Mouse (Mus musculus) B cell, adult 2 months (primary cell): ENCODE results near the gene Dhcr24.

Experiments used
- DNase-seq, 2 experiments: peaks; one replicate each; pipeline ENCODE4 v3.0.0; 2022

The Dhcr24 gene

DNA sequence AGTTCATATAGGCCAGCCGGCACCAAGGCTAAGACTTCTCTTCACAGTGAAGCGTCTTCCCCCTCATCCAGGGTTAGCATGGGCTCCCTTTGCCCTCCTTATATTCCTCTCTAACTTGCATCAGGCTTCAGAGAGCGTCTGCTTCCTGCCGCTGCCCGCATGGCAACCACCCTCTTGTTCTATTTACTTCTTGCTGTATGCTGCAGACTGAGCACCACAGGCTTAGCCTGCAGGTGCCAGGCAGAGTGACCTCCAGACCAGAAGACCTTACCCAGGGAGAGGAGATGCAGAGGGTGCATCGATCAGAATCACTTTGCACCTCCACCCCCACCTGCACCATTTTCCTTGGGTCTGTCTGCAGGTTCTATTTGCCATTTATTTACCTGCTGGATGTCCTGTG is 1.2 kb downstream of the Dhcr24 start:
- DNase-seq, result peak in 1 of 2 experiments; percentile 2

- no peak for DNase-seq
Observed at GRCm38 (mm10) chr4:106562837-106563790, 2.3 kb downstream of the Dhcr24 start.

GRCm38 (mm10) chr4:106564161-106564560 is 3.3 kb downstream of the Dhcr24 start:
- no peak for DNase-seq

GRCm38 (mm10) chr4:106569680-106570079 is 8.8 kb downstream of the Dhcr24 start:
- no peak for DNase-seq

GRCm38 (mm10) chr4:106571081-106571724 is 10.4 kb downstream of the Dhcr24 start:
- DNase-seq, result no peak

DNA sequence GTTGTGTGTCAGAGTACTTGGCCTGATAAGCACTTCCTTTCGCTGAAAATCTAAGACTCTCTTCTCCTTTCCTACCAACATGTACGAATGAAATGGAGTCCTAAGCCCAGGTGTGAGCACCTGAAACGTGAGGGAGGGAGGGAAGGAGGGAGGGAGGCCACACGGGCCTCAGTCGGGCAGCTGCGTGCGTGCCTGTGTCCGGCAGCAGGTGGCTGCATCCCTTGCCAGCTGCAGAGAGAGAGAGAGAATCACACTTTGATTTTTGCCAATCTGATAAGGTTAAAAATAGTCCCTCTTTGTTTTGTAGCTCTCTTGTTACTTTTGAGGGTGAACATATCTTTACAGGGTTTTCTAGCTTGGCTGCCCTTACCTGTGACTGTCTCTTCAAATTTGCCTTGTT is 14.2 kb downstream of the Dhcr24 start:
- DNase-seq, result no peak

GRCm38 (mm10) chr4:106577511-106577910 is 16.7 kb downstream of the Dhcr24 start:
- no peak for DNase-seq

GRCm38 (mm10) chr4:106581176-106581864 is 20.5 kb downstream of the Dhcr24 start:
- no peak for DNase-seq

DNA sequence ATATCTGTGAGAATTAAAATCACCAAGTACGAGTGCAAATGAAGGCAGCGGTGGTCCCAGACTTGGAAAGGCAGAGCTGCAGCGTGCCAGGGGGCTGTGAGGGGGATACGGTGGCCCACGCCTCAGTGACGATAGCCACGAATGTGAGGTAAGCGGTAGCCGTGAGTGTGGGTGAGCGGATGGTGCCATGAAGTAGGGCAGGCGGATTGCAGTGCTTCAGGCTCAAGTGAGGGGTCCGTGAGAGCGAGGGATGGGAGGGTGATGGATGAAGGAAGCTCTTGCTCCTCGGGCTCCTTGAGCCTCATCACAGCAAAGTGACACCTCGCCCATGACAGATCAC is 21.0 kb downstream of the Dhcr24 start:
- DNase-seq, result no peak

GRCm38 (mm10) chr4:106582428-106583153 is 21.8 kb downstream of the Dhcr24 start:
- DNase-seq, result no peak

- DNase-seq, result no peak
Observed at GRCm38 (mm10) chr4:106584665-106585064, 23.8 kb downstream of the Dhcr24 start.

DNA sequence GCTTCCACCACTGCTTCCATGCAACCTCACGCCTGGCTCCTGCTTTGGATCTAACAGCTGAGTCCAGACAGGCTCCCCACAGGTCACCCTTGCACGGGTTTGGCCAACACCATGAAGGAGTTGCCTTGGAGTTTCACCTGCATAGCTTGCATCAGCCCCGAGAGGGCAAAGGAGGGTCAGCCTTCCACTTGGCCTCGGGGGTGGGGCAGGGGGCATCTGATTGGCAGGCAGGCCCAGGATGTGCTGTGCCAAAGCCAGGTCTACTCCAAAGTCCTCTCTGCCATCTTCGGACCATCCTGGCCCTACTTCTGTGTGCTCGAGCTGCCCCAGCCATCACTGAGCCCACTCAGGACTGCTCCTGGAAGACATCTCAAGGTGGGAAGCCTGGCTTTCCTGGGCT is 26.2 kb downstream of the Dhcr24 start:
- DNase-seq, result no peak

- DNase-seq, result peak; percentile 23 to 24
Observed at GRCm38 (mm10) chr4:106590142-106590541, 29.3 kb downstream of the Dhcr24 start.

- DNase-seq, result peak; percentile 5 to 23
Observed at GRCm38 (mm10) chr4:106590871-106591270, 30.0 kb downstream of the Dhcr24 start.

DNA sequence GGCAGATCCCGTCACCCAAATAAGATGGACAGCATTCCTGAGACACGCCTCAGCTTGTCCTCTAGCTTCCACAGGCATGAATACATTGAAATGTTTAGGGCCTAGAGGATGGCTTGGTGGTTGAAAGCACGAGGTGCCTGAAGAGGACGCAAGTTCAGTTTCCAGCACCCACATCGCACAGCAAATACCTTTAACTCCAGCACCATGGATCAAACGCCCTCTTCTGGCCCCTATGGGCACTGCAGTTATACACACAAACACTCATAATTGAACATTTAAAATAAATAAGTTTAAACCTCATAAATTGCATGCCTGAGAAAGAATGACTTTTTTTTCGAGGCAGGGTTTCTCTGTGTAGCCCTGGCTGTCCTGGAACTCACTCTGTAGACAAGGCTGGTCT is 32.8 kb downstream of the Dhcr24 start:
- DNase-seq, result peak; percentile 18 to 27

GRCm38 (mm10) chr4:106596200-106596599 is 35.4 kb downstream of the Dhcr24 start:
- no peak for DNase-seq

GRCm38 (mm10) chr4:106597055-106597454 is 36.2 kb downstream of the Dhcr24 start:
- no peak for DNase-seq

DNA sequence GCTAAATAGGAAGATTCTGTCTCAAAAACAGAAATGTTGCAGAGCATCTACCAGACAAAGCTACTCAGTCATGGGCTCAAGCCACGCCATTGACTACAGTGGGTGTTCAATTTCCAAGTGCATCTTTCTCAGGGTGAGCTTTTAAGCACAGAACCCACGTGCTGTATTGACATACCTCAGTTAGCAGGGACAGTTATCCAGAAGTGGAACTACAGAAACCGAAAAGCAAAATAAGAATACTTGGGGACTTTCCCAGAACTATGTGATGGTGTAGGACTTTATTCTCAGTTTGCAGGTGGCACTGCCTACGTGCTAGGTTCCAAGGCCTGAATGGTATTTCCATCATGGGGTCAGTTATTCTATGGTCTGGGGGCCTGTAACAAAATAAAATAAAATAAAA is 36.9 kb downstream of the Dhcr24 start:
- no peak for DNase-seq

DNA sequence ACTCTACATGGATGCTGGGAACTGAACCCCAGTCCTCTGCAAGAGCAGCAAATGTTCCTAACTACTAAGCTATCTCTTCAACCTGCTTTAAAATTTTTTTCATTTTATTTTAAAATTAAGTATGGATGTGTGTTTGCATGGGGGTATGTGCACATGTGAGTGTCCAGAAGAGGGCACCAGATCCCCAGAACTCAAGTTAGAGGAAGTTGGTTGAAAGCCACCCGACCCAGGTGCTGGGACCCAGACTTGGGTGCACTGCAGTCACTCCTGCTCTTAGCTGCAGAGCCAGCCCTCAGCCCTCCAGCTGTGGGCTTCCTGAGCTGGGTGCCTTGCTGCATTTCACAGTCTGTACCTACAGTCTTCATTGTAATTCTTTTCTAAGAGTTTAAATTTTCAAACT is 38.6 kb downstream of the Dhcr24 start:
- no peak for DNase-seq

DNA sequence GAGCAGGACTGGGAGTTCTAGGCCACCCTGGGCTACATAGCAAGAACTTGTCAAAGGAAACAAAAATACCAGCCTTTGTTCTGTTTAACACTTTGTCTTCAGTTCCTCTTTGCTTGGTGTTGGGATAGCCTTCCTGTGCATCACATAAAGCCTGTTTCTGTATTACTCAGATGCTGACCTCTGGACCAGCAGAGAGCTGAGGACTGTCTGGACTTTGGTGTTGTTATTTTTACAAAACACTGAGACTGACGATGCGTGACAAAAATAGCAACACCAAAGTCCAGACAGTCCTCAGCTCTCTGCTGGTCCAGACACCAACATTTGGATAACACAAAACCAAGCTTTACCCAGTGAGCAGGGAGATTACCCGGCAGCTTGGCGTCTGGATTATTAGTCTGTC is 39.9 kb downstream of the Dhcr24 start:
- DNase-seq, result no peak

DNA sequence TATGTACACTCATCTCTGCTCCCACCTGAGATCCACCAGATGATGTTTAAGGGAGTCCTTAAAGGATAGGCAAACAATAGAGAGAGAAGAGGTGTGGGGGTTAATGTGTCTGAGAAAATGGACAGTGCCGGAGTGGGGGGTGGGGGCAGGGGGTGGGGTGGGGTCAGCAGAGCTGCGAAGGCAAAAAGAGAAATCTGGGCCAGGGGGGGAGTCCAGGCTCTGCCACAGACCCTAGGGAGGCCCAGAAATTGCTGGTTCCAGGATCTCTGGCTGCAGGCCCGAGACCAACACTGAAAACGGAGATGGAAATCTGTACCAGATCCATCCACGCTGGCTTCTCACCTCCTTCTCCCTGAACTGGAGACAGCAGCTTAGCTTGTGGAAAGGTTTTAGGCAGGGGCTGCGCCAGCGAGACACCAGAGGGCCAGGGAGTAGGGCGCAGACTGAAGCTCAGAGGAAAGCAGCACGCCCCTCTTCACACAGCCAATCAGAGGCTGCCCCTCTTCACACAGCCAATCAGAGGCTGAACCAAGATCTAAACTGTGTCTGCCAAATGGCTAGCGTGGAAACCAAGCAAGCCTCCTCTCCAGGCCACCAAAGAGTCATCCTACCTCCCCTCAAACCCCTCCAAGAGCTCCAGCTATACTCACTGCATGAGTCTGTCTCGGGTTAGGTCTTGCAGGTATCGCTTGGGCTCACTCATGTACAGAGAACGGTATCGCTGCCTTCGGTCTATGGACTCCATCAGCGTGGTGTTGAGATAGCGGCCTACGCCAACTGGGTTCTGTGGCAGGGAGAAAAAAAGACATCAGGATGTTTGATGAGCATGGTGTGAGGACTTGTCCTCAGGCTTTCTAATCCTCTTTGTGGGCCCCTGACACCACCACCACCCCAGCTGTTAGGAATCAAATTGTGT is 46.1 kb downstream of the Dhcr24 start:
- DNase-seq, result no peak

DNA sequence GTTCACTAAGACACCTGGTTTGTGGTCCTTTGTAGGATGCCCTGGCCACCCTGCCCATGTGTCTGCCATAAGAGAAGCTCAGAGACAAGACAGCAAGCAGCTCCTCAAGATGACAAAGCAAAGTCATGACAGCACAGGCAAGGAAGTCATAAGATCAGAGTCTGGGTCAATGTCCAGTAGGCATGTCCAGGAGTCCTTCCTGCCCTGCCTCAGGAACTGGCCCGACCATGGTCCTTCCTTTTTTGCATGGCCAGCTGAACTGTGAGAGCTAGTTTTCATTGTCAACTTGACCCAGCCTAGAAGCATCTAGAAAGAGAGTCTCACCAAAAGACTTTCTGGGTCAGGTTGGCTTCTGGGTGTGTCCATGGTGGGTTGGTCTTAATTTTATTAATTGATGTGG is 47.1 kb downstream of the Dhcr24 start:
- DNase-seq, result no peak
